Mouse (Mus musculus): ENCODE data around the gene 1700016C15Rik. TPM values are rescaled to one million over a fixed set of nuclear protein-coding genes. Genes with fewer than 3 reads are reported as not detected.
A peak's percentile ranks its signal among the peaks of the same experiment; 100 is the strongest.

Gene 1700016C15Rik
- polyA plus RNA-seq (2016; fragmentation: Nextera tagmentation; extraction: Ambion mirVana), result not detected in 2 replicates

- no peak within 1 kb of the TSS for H3K4me2 ChIP-seq (replicated peaks)
- H3K27me3 ChIP-seq, result no peaks in the 10 kb centered on the region
- no peak within 1 kb of the TSS for H3K9ac ChIP-seq
- no peaks in the 10 kb centered on the region for H3K36me3 ChIP-seq
- no peak within 1 kb of the TSS for H3K4me3 ChIP-seq
- H3K4me1 ChIP-seq, result no peaks in the 10 kb centered on the region
- H3K9me3 ChIP-seq, result no peaks in the 10 kb centered on the region
- peak; percentile 82 for ATAC-seq (ENCODE audit: insufficient number of reproducible peaks, insufficient read depth, low FRiP score, low TSS enrichment)
- 53% methylated on average over 11 of the region's 11 CpGs for WGBS
- H3K27ac ChIP-seq, result no peak within 1 kb of the TSS
These were observed at the start of gene 1700016C15Rik for GRCm38 (mm10) chr1:177729043-177730024. 1700016C15Rik (plus strand) TSS chr1:177729814.

DNA sequence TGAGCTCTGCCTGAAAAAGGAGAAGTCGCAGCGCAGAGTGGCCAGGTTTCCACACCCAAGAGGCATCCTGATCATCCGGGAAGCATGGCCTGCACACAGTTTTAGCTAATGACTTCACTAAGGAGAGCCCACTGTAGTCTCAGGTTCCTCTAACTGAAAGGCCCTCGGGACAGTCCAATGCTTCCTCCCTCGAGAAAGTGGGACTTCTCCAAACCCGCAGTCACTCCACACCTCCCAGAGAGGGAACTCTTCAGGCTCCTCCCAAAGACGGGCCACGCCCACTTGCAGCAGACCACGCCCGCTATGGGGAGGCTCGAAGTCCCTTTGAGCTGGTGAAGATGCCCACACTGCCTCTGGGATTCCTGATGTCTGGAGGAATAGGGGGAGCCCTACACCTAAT lies 48.4 kb upstream of the 1700016C15Rik start:
- H3K9me3 ChIP-seq, result no peaks in the 10 kb centered on the region
- H3K4me3 ChIP-seq, result no peak overlapping the region
- WGBS, result 79% methylated on average over 11 of the region's 11 CpGs
- no peak for ATAC-seq (ENCODE audit: insufficient number of reproducible peaks, insufficient read depth, low FRiP score, low TSS enrichment)
- no peaks in the 10 kb centered on the region for H3K36me3 ChIP-seq
- no peaks in the 10 kb centered on the region for H3K27me3 ChIP-seq
- H3K4me1 ChIP-seq, result no peaks in the 10 kb centered on the region
- no peak overlapping the region for H3K4me2 ChIP-seq (replicated peaks)
- no peak overlapping the region for H3K9ac ChIP-seq
- H3K27ac ChIP-seq, result no peak overlapping the region

DNA sequence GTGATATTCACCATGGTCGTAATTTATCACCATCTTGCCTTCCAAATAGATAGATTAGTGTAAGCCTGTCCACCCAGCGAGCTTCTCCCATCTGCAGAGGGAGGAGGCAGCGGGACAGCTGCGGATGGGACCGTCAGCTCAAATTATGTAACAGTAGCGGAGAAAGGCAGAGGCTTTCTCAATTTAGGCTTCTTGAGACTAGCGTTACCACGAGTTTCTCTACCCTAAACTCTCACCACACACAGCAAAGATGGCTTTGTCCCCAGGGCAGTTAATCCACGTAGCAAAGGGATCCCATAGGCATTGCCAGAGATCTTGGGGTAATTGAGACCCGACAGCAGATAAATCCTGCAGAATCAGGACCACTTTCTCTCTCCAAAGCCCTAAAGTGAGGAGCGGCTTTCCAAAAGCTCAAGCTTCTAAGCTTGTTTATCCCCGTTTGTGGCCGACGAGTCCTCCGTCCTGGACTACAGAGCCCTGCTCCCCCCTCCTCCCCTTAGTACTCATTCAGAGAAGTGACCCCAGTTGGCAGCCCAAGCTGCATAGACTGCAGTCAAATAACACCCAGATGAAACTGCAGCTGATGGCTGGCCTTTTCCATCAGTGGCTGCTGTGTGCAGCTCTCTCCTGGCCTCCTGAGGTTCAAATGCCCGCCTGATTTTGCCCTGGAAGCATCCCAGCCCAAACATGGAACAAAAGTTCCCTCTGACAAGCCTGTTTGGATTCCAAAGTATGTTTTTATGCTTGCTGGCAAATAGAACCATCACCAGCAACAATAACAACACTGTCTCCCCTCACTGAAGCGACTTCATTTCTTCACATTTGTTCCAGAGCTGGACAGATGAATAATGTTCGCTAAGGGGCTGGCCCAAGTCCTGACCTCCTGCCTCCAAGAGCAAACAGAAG lies 45.4 kb upstream of the 1700016C15Rik start:
- Histone ChIP-seq H3K9me3 (no peaks in the 10 kb centered on the region), H3K4me2 (replicated peaks) (no peak overlapping the region), H3K4me3 (no peak overlapping the region), H3K36me3 (no peaks in the 10 kb centered on the region), H3K9ac (no peak overlapping the region), H3K27ac (no peak overlapping the region), H3K4me1 (no peaks in the 10 kb centered on the region), H3K27me3 (no peaks in the 10 kb centered on the region)
- ATAC-seq (ENCODE audit: insufficient number of reproducible peaks, insufficient read depth, low FRiP score, low TSS enrichment), result no peak
- 45% methylated on average over 18 of the region's 18 CpGs for WGBS

- Histone ChIP-seq H3K27ac (no peak overlapping the region), H3K9me3 (no peaks in the 10 kb centered on the region), H3K9ac (no peak overlapping the region), H3K4me2 (replicated peaks) (no peak overlapping the region), H3K36me3 (no peaks in the 10 kb centered on the region), H3K4me1 (no peaks in the 10 kb centered on the region), H3K27me3 (no peaks in the 10 kb centered on the region), H3K4me3 (no peak overlapping the region)
- ATAC-seq (ENCODE audit: insufficient number of reproducible peaks, insufficient read depth, low FRiP score, low TSS enrichment), result no peak
- 9% methylated on average over 3 of the region's 3 CpGs for WGBS
These were observed 44.7 kb upstream of the 1700016C15Rik start for GRCm38 (mm10) chr1:177684901-177685300.

- no peaks in the 10 kb centered on the region for H3K9me3 ChIP-seq
- 73% methylated on average over 3 of the region's 3 CpGs for WGBS
- H3K36me3 ChIP-seq, result no peaks in the 10 kb centered on the region
- H3K4me1 ChIP-seq, result no peaks in the 10 kb centered on the region
- no peaks in the 10 kb centered on the region for H3K27me3 ChIP-seq
- H3K27ac ChIP-seq, result no peak overlapping the region
- no peak for ATAC-seq (ENCODE audit: insufficient number of reproducible peaks, insufficient read depth, low FRiP score, low TSS enrichment)
- no peak overlapping the region for H3K9ac ChIP-seq
- H3K4me2 ChIP-seq (replicated peaks), result no peak overlapping the region
- H3K4me3 ChIP-seq, result no peak overlapping the region
These were observed 43.5 kb upstream of the 1700016C15Rik start for GRCm38 (mm10) chr1:177686137-177686536.

GRCm38 (mm10) chr1:177686982-177687381 lies 42.6 kb upstream of the 1700016C15Rik start:
- H3K4me3 ChIP-seq, result no peak overlapping the region
- WGBS, result 79% methylated on average over 5 of the region's 5 CpGs

DNA sequence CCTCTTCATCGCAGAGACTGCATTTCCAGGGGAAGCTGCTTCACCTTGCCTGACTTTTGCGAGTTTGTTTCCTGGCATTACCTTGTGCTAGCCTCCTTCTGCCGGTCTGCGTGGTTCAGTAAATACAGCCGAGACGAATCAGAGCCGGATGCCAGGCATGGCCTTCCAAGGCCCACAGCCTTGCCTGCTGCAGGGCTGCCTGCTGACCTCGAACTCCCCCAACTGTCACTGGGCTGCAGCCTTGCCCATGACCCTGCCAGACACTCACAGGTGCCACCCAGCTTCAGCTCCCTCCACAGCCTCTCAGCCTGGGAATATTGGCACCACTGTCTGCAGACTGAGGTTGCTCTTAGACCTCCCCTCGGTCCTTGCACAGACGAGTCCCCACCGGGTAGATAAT lies 37.1 kb upstream of the 1700016C15Rik start:
- H3K4me2 ChIP-seq (replicated peaks), result no peak overlapping the region
- H3K4me3 ChIP-seq, result no peak overlapping the region
- H3K27me3 ChIP-seq, result no peaks in the 10 kb centered on the region
- no peak overlapping the region for H3K27ac ChIP-seq
- H3K4me1 ChIP-seq, result no peaks in the 10 kb centered on the region; the same call in 1 of the 2 replicates
- no peak for ATAC-seq (ENCODE audit: insufficient number of reproducible peaks, insufficient read depth, low FRiP score, low TSS enrichment)
- H3K9me3 ChIP-seq, result no peaks in the 10 kb centered on the region
- no peak overlapping the region for H3K9ac ChIP-seq
- H3K36me3 ChIP-seq, result no peaks in the 10 kb centered on the region
- 48% methylated on average over 11 of the region's 11 CpGs for WGBS

More at GRCm38 (mm10) chr1:177686982-177687381, 42.6 kb upstream of the 1700016C15Rik start:
- no peak overlapping the region for H3K27ac ChIP-seq
- H3K27me3 ChIP-seq, result no peaks in the 10 kb centered on the region
- H3K4me2 ChIP-seq (replicated peaks), result no peak overlapping the region
- H3K9me3 ChIP-seq, result no peaks in the 10 kb centered on the region
- no peak overlapping the region for H3K9ac ChIP-seq
- H3K36me3 ChIP-seq, result no peaks in the 10 kb centered on the region
- no peaks in the 10 kb centered on the region for H3K4me1 ChIP-seq
- ATAC-seq (ENCODE audit: insufficient number of reproducible peaks, insufficient read depth, low FRiP score, low TSS enrichment), result no peak

GRCm38 (mm10) chr1:177693486-177694252 lies 35.9 kb upstream of the 1700016C15Rik start:
- H3K27me3 ChIP-seq, result no peaks in the 10 kb centered on the region
- WGBS, result 72% methylated on average over 9 of the region's 9 CpGs
- H3K9me3 ChIP-seq, result no peaks in the 10 kb centered on the region
- ATAC-seq (ENCODE audit: insufficient number of reproducible peaks, insufficient read depth, low FRiP score, low TSS enrichment), result no peak
- H3K9ac ChIP-seq, result no peak overlapping the region
- no peak overlapping the region for H3K27ac ChIP-seq
- H3K4me1 ChIP-seq, result no peaks in the 10 kb centered on the region; the same call in 1 of the 2 replicates
- H3K36me3 ChIP-seq, result no peaks in the 10 kb centered on the region
- H3K4me3 ChIP-seq, result no peak overlapping the region
- no peak overlapping the region for H3K4me2 ChIP-seq (replicated peaks)

GRCm38 (mm10) chr1:177700560-177700959 lies 29.1 kb upstream of the 1700016C15Rik start:
- no peak for ATAC-seq (ENCODE audit: insufficient number of reproducible peaks, insufficient read depth, low FRiP score, low TSS enrichment)
- no peak overlapping the region for H3K27ac ChIP-seq

DNA sequence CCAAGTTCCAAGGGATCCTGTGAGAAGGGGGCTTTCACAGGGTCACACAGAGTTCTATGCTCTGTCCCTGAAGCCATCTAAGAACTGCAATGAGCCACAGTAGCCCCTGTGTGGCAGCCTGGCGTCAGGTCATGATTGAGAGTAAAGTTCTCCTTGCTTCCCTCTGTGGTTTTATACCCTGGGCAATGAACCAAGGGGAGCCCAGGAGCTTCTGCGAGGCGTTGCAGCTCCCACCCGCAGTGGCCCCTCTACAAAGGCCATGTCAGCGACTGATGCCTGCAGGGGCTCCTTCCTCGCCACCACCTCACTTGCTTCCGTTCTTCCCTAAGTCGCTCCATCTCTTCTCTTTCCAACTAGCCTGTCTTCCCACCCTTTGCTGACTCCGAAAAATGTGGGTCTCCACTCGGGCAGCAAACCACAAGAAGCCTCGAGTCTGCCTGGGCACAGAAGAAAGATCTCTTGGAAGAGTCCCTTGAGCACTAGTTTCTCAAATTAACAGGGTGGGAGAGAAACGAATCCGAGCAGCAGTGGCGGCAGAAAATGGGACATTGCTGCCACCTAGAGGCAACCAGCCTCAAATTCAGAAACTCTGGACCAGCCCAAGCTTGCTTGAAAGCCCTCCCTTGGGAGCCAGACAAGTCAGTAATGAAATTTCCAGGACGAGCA lies 27.0 kb upstream of the 1700016C15Rik start:
- no peaks in the 10 kb centered on the region for H3K36me3 ChIP-seq
- no peaks in the 10 kb centered on the region; the same call in 1 of the 2 replicates for H3K27me3 ChIP-seq
- no peak overlapping the region for H3K27ac ChIP-seq
- H3K9me3 ChIP-seq, result no peaks in the 10 kb centered on the region
- peak overlapping the region; percentile 38 for H3K4me3 ChIP-seq
- peak overlapping the region; percentile 46 for H3K9ac ChIP-seq
- H3K4me2 ChIP-seq (replicated peaks), result peak overlapping the region; percentile 68
- ATAC-seq (ENCODE audit: insufficient number of reproducible peaks, insufficient read depth, low FRiP score, low TSS enrichment), result peak; percentile 70
- no peaks in the 10 kb centered on the region for H3K4me1 ChIP-seq
- under 1% methylated on average over 15 of the region's 15 CpGs for WGBS

More at GRCm38 (mm10) chr1:177700560-177700959, 29.1 kb upstream of the 1700016C15Rik start:
- H3K4me2 ChIP-seq (replicated peaks), result no peak overlapping the region
- no peak overlapping the region for H3K4me3 ChIP-seq
- no peak overlapping the region for H3K9ac ChIP-seq
- H3K27me3 ChIP-seq, result no peaks in the 10 kb centered on the region; the same call in 1 of the 2 replicates
- no peaks in the 10 kb centered on the region for H3K36me3 ChIP-seq
- 59% methylated on average over 8 of the region's 8 CpGs for WGBS
- H3K4me1 ChIP-seq, result no peaks in the 10 kb centered on the region; the same call in 1 of the 2 replicates
- no peaks in the 10 kb centered on the region for H3K9me3 ChIP-seq

All from embryonic facial prominence, embryonic 12.5 days (tissue).